Mouse (Mus musculus) CH12.LX (cell line): ENCODE measurements around the gene Sh3rf1. TPM values are rescaled to one million over a fixed set of nuclear protein-coding genes. Genes with fewer than 3 reads are reported as not detected.
"Not testable (repeated sequence)": the region's sequence is repeated elsewhere in the genome, so short reads cannot be mapped to it uniquely, and the experiment has no call there.

Source experiments
- DNase-seq: peaks from one replicate; pipeline ENCODE4 v3.0.0-alpha.2; 2013; ENCODE audit errors: extremely low read depth
- H3K27ac ChIP-seq: 2 replicates; pipeline ENCODE4 v1.5.1; 2012; ENCODE audit warnings: low read depth, mild to moderate bottlenecking, control low read depth, moderate library complexity; ENCODE audit not compliant: insufficient read depth
- H3K27me3 ChIP-seq: replicated peaks from 2 replicates; pipeline ENCODE3; 2012; ENCODE audit warnings: inconsistent platforms
- H3K36me3 ChIP-seq, 2 experiments: replicated peaks in 1 of 2; 2 replicates each; pipeline versions ENCODE3 to v1.6.1; 2012; ENCODE audit warnings: inconsistent platforms in 1 of 2, low read length in 1 of 2, mild to moderate bottlenecking in 1 of 2, mixed read lengths in 1 of 2, moderate library complexity in 1 of 2; ENCODE audit not compliant: control insufficient read depth in 1 of 2, insufficient read depth in 1 of 2
- H3K4me1 ChIP-seq, 2 experiments: 2 replicates each; pipeline ENCODE4 v1.6.1; 2012; ENCODE audit warnings: inconsistent platforms in 1 of 2, moderate library complexity in 1 of 2; ENCODE audit not compliant: insufficient read depth in 2 of 2, control insufficient read depth in 1 of 2
- H3K4me2 ChIP-seq: 2 replicates; pipeline ENCODE4 v1.6.1; 2012; ENCODE audit warnings: low read depth, mild to moderate bottlenecking, control low read depth; ENCODE audit not compliant: poor library complexity, insufficient read depth, severe bottlenecking
- H3K4me3 ChIP-seq, 3 experiments: fragments of 150-350 bp in 1 of 3; sonication (generic) in 1 of 3; replicated peaks in 1 of 3; 2 replicates each; pipeline versions ENCODE3 to v1.5.1; 2011 to 2012; ENCODE audit warnings: low read depth in 2 of 3, low read length in 2 of 3, mild to moderate bottlenecking in 2 of 3, moderate library complexity in 2 of 3, control low read depth in 1 of 3, improper control_type of control experiment in 1 of 3, inconsistent platforms in 1 of 3, mixed read lengths in 1 of 3; ENCODE audit not compliant: poor library complexity in 1 of 3
- H3K79me2 ChIP-seq: replicated peaks from 2 replicates; pipeline ENCODE4 v1.6.1; 2012; ENCODE audit warnings: mild to moderate bottlenecking, moderate library complexity; ENCODE audit not compliant: control insufficient read depth, poor library complexity, insufficient read depth, severe bottlenecking; ENCODE audit errors: extremely low read depth
- H3K9ac ChIP-seq: 2 replicates; pipeline ENCODE4 v1.6.1; 2012; ENCODE audit warnings: low read depth, mild to moderate bottlenecking, control low read depth, moderate library complexity; ENCODE audit not compliant: insufficient read depth
- H3K9me3 ChIP-seq: replicated peaks from 2 replicates; pipeline ENCODE3; 2012; ENCODE audit warnings: low read length, inconsistent platforms, mixed read lengths
- CHD1 ChIP-seq: IDR thresholded peaks from 2 replicates; pipeline ENCODE4 v1.6.1; 2012; ENCODE audit warnings: low read depth, low read length, improper control_type of control experiment, inconsistent platforms
- CHD2 ChIP-seq: IDR thresholded peaks from 2 replicates; pipeline ENCODE4 v1.6.1; 2011; ENCODE audit warnings: low read length, improper control_type of control experiment
- CTCF ChIP-seq, 2 experiments: IDR thresholded peaks in 1 of 2; conservative IDR thresholded peaks in 1 of 2; 2 replicates each; pipeline ENCODE4 v1.5.1; 2011 to 2012; ENCODE audit warnings: low read depth in 2 of 2, low read length in 2 of 2, improper control_type of control experiment in 1 of 2, inconsistent platforms in 1 of 2, mild to moderate bottlenecking in 1 of 2, moderate library complexity in 1 of 2
- GABPA ChIP-seq: IDR thresholded peaks from 2 replicates; pipeline ENCODE4 v1.6.1; 2012; ENCODE audit warnings: low read depth, low read length, improper control_type of control experiment, inconsistent platforms; ENCODE audit not compliant: insufficient replicate concordance
- IRF4 ChIP-seq: IDR thresholded peaks from 2 replicates; pipeline ENCODE4 v1.6.1; 2014; ENCODE audit warnings: low read depth, mild to moderate bottlenecking, inconsistent platforms, low read length, improper control_type of control experiment
- KAT2A ChIP-seq: IDR thresholded peaks from 2 replicates; pipeline ENCODE4 v1.6.1; 2012; ENCODE audit warnings: low read length, improper control_type of control experiment, inconsistent platforms; ENCODE audit not compliant: insufficient replicate concordance
- MAFK ChIP-seq: IDR thresholded peaks from 2 replicates; pipeline ENCODE4 v1.6.1; 2011; ENCODE audit warnings: low read length, improper control_type of control experiment; ENCODE audit not compliant: insufficient replicate concordance
- MYC ChIP-seq: IDR thresholded peaks from 2 replicates; pipeline ENCODE4 v1.6.1; 2011; ENCODE audit warnings: low read depth, mild to moderate bottlenecking, improper control_type of control experiment, low read length
- PAX5 ChIP-seq: IDR thresholded peaks from 2 replicates; pipeline ENCODE4 v1.6.1; 2012; ENCODE audit warnings: low read length, inconsistent platforms, mixed read lengths
- SIN3A ChIP-seq: IDR thresholded peaks from 2 replicates; pipeline ENCODE4 v1.6.1; 2012; ENCODE audit warnings: low read length, improper control_type of control experiment, inconsistent platforms
- TBP ChIP-seq: conservative IDR thresholded peaks from 2 replicates; pipeline ENCODE4 v1.6.1; 2011; ENCODE audit warnings: low read depth, low read length, improper control_type of control experiment
- TCF12 ChIP-seq: IDR thresholded peaks from 2 replicates; pipeline ENCODE4 v1.6.1; 2014; ENCODE audit warnings: low read depth, mild to moderate bottlenecking, inconsistent platforms, low read length, improper control_type of control experiment
- USF1 ChIP-seq: IDR thresholded peaks from 2 replicates; pipeline ENCODE4 v1.6.1; 2014; ENCODE audit warnings: low read depth, mild to moderate bottlenecking, inconsistent platforms, low read length, improper control_type of control experiment
- USF2 ChIP-seq: conservative IDR thresholded peaks from 2 replicates; pipeline ENCODE4 v1.6.1; 2011; ENCODE audit warnings: low read depth, low read length, improper control_type of control experiment
- ZC3H11A ChIP-seq: IDR thresholded peaks from 2 replicates; pipeline ENCODE4 v1.6.1; 2012; ENCODE audit warnings: low read depth, mild to moderate bottlenecking, inconsistent platforms, low read length, improper control_type of control experiment
- ZKSCAN1 ChIP-seq: IDR thresholded peaks from 2 replicates; pipeline ENCODE4 v1.6.1; 2012; ENCODE audit warnings: low read depth, inconsistent platforms, low read length, improper control_type of control experiment, borderline replicate concordance
- ZMIZ1 ChIP-seq: IDR thresholded peaks from 2 replicates; pipeline ENCODE4 v1.6.1; 2012; ENCODE audit warnings: low read depth, mild to moderate bottlenecking, inconsistent platforms, low read length, improper control_type of control experiment
- ZNF384 ChIP-seq: IDR thresholded peaks from 2 replicates; pipeline ENCODE4 v1.6.1; 2012; ENCODE audit warnings: low read depth, low read length, improper control_type of control experiment, inconsistent platforms
- dilution Hi-C: fragments of 300-500 bp; cut with MboI; formaldehyde crosslinking; loops from 2 replicates; pipeline ENCODE4 v1.14.3; 2020; ENCODE audit warnings: low sequenced_read_pairs; ENCODE audit not compliant: extremely low pct_unique_long_range_greater_than_20kb, extremely low pct_ligation_motif_present
- in situ Hi-C: fragments of 300-500 bp; cut with MboI; formaldehyde crosslinking; loops from 3 replicates; pipeline ENCODE4 v1.14.3; 2019; ENCODE audit warnings: low sequenced_read_pairs, low pct_ligation_motif_present, low pct_unique_long_range_greater_than_20kb, mixed read lengths
- polyA plus RNA-seq: library from polyadenylated mRNA; unstranded; fragments of >175 nt; gene quantifications from 2 replicates; pipeline ENCODE4 v1.2.1, GENCODE M21; 2012; ENCODE audit warnings: low read depth; ENCODE audit not compliant: insufficient read length
- total RNA-seq, 2 experiments: library from RNA; depleted of rRNA; stranded (reverse); fragments of 300-350 nt in 1 of 2; fragments of >200 nt in 1 of 2; gene quantifications; 2 replicates each; pipeline ENCODE4 v1.2.3; 2012 to 2014

The Sh3rf1 gene
- total and polyA plus RNA-seq, 3 experiments: 6.0 to 16.8 (median 10.6) TPM

DNA sequence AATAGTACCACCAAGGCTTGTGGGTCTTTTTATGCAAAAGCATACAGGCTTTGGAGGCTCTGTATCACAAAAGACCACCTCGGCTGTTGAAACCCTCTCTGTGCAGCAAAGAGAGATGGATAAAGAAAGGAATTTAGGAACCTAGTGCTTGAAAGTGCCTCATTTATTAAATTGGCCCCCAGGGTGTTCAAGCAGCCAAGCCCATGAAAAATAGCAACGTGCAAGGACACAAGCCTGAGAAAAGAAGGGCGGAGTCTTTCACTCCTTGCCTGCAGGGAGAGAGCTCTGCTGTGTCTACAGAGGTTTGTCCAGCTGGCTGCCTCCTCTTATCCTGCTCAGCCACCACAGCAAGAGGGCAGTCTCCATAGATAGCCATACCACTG lies 180.5 kb downstream of the Sh3rf1 start:
- no peak for TF ChIP-seq IRF4
- TF ChIP-seq CHD1: no peak
- TF ChIP-seq USF1: no peak
- no peak for TF ChIP-seq ZNF384
- no peak overlapping the region for H3K4me3 ChIP-seq
- H3K27ac ChIP-seq: no peak overlapping the region
- no peaks in the 10 kb centered on the region for H3K9me3 ChIP-seq
- H3K9ac ChIP-seq: no peak overlapping the region
- no peaks in the 10 kb centered on the region for H3K79me2 ChIP-seq
- H3K27me3 ChIP-seq: no peaks in the 10 kb centered on the region
- no peaks in the 10 kb centered on the region for H3K36me3 ChIP-seq
- dilution Hi-C loops: no loop called here
- in situ Hi-C loops: no loop called here
- no peak for DNase-seq
- no peaks in the 10 kb centered on the region for H3K4me1 ChIP-seq
- no peak overlapping the region for H3K4me2 ChIP-seq

DNA sequence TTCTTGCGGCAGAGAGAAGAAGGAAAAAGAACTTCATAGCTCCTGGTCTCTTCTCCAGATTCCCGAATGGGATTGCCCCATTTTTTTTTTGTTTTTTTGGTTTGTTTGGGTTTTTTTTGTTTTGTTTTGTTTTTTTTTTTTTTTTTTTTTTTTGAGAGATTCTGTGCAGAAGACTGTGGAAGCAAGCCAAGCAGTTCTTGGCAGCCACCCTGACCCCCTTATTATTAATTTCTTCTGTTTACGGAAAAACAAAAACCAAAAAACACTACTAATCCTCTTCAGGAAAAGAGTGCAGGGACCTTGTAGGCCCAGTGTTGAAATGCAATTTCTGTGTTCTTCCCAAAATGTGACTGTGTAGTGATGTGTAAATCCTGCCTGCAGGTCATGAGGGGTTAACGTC lies 185.4 kb downstream of the Sh3rf1 start:
- Histone ChIP-seq H3K9me3 (no peaks in the 10 kb centered on the region), H3K4me2 (no peak overlapping the region)
- TF ChIP-seq TBP (no peak), MAFK (no peak), GABPA (no peak), CHD2 (no peak), ZC3H11A (no peak), CTCF (conservative IDR thresholded peaks at IDR 0.05 in 1 of 2, IDR thresholded peaks at IDR 0.05 in 1 of 2; ENCODE audit: low read depth in 2 of 2, low read length in 2 of 2) (no peak), KAT2A (no peak), USF2 (no peak), MYC (no peak), PAX5 (no peak), ZMIZ1 (no peak), SIN3A (no peak), TCF12 (no peak), CHD1 (no peak), ZKSCAN1 (no peak), ZNF384 (no peak)
- TF ChIP-seq, all 38 proteins: peak for 0
- Histone ChIP-seq H3K9ac (no peak overlapping the region), H3K4me3 (no peak overlapping the region), H3K27ac (no peak overlapping the region), H3K4me1 (no peaks in the 10 kb centered on the region), H3K27me3 (no peaks in the 10 kb centered on the region), H3K79me2 (no peaks in the 10 kb centered on the region), H3K36me3 (no peaks in the 10 kb centered on the region)
- DNase-seq: no peak
- dilution Hi-C loops (no loop called here), in situ Hi-C loops (no loop called here)

DNA sequence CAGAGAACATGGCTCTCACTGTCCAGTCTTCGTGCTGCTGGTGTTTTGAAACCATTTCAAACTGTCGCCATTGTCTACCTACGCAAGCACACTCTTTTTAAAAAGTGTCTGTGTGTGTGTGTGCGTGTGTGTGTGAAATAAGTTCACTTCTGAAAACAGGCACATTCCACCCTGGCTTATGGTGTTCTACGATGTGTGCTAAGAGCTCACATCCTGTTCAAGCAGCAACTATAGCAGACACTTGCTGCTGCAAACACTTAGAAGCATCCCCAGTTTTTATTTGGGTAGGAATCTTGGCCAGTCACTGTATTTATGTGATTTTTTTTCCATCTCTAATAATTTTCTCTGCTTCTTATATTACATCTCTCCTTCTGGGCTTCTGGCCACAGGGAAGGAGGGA lies 186.0 kb downstream of the Sh3rf1 start:
- H3K9me3 ChIP-seq, in situ Hi-C loops, H3K27me3 ChIP-seq, H3K9ac ChIP-seq, H3K36me3 ChIP-seq, H3K27ac ChIP-seq, H3K4me2 ChIP-seq, H3K4me1 ChIP-seq, H3K4me3 ChIP-seq, DNase-seq, dilution Hi-C loops, H3K79me2 ChIP-seq: not testable (repeated sequence)
